Mouse (Mus musculus): ENCODE measurements around the gene Il17f.

DNA sequence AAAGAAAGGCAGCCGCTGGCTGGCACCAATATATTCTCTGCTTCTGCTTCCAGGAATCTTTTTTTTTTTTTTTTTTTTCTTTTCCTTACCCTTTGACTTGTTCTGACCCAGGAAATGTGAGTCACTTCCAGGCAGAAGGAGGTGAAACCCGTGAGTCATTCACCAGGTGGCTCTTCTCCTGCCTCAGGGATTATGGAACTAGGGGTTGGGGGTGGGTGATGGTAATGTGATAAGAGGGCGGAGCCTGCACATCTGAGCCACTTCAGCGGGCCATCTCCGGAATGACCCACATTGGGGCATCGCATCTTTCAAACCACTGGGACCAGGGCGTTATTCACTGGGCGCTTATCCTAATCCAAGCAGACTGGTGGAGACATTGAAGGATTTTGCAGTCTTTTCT, 3.4 kb downstream of the Il17f start:
- TF ChIP-seq GATA1 (IDR thresholded peaks at IDR 0.05; ENCODE audit: low read length), result no peak
- TF ChIP-seq TAL1 (IDR thresholded peaks at IDR 0.05; ENCODE audit: low read length), result no peak
